Mouse (Mus musculus): Measurements from ENCODE around the gene Vdac1. TPM values are rescaled to one million over a fixed set of nuclear protein-coding genes. Genes with fewer than 3 reads are reported as not detected.
A peak's percentile ranks its signal among the peaks of the same experiment; 100 is the strongest.

The Vdac1 gene
- polyA plus RNA-seq, 1 experiment, result 296 TPM

DNA sequence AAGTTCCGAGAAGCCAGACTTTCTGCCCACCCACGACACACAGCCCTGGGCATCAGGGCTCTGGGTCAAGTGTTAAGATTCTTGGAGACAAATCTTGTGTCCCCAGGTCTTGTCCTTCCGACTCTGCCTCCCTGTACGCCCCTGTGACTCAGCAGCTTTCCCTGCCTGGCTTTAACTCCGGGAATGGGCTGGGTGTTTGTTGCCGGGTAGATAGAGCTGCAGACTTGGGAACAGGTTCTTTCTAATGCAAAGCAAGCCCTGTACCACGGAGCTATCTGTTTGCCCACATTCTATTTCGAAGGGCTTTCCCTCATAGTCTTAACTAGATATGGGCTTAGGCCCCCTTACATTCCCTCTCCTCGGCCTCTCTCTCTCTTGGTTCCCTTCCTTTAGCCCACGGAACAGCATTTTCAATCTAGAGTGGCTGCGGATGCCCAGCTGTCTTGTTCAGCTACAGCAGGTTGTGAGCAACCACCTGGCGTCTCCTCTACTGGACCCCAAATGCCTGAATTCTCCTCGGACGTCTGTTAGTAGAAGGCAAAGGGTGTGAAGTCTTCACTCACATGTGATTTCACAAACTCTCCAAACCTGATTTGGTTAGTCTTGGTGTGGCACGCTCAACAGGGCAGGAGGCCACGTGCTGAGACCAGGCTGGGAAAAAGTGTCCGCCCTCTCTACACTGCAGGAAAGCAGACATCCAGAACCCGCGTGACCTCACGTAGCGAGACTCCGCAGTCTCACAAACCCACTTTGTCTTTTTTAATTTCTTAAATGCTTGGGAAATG, 782 bp upstream of the Vdac1 start:
- TF ChIP-seq MAX (IDR thresholded peaks at IDR 0.05) (peak; percentile 94), MYOD1 (IDR thresholded peaks at IDR 0.05; ENCODE audit: control insufficient read depth, insufficient read length, low read depth) (no peak), USF1 (IDR thresholded peaks at IDR 0.05; ENCODE audit: low read depth) (peak; percentile 77)
- H3ac ChIP-seq (ENCODE audit: control insufficient read depth, insufficient read length, low read depth), result peak overlapping the region; percentile 87
- H3K79me2 ChIP-seq (ENCODE audit: control insufficient read depth, insufficient read depth), result peaks cover 41% of the 10 kb centered on the region
- H3K36me3 ChIP-seq (ENCODE audit: control insufficient read depth, insufficient read depth), result peaks cover 15% of the 10 kb centered on the region
- H3K4me3 ChIP-seq (ENCODE audit: insufficient read depth, poor library complexity, severe bottlenecking), result peak overlapping the region; percentile 95
- H3K27me3 ChIP-seq (ENCODE audit: control insufficient read depth, insufficient read depth, insufficient read length), result no peaks in the 10 kb centered on the region
- peaks cover 39% of the 10 kb centered on the region for H3K79me3 ChIP-seq (ENCODE audit: low read depth)

DNA sequence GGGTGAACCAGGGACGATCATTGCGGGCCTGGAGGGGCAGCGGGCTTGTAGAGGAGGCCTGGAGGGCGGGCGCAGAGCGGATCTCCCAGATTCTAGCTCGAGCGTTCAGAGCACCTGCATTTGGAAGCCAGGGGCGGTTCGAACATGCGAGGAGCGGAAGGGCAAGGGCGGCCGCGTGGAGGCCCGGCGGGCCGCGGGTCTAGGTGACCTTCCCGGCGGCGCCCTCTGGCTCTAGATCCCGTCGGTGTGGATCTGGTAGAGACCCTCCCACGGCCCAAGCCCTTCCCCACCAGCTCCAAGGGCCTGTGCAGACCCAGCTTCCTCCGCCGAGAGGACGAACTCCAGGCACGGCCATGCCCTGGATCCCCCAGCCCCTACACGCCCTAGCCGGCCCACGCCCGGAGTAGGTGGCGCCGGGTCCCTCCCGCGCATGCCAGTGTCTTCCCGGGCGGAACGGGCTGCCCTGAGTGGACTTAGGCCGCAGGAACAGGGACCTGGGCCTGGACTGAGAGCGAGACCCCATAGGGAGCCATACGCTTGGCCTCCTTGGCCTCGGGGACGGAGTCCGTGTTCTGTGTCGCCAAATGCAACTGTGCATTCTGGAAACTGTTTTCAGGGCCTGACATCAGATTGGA, 744 bp downstream of the Vdac1 start:
- Histone ChIP-seq H3K79me2 (ENCODE audit: control insufficient read depth, insufficient read depth) (peaks cover 56% of the 10 kb centered on the region), H3K79me3 (ENCODE audit: low read depth) (peaks cover 54% of the 10 kb centered on the region), H3ac (ENCODE audit: control insufficient read depth, insufficient read length, low read depth) (peak overlapping the region; percentile 98), H3K4me3 (ENCODE audit: insufficient read depth, poor library complexity, severe bottlenecking) (peak overlapping the region; percentile 95), H3K36me3 (ENCODE audit: control insufficient read depth, insufficient read depth) (peaks cover 17% of the 10 kb centered on the region), H3K27me3 (ENCODE audit: control insufficient read depth, insufficient read depth, insufficient read length) (no peaks in the 10 kb centered on the region)
- TF ChIP-seq USF1 (IDR thresholded peaks at IDR 0.05; ENCODE audit: low read depth) (no peak), FOSL1 (IDR thresholded peaks at IDR 0.05; ENCODE audit: insufficient read depth, low read length, poor library complexity, severe bottlenecking) (no peak), MAX (IDR thresholded peaks at IDR 0.05) (no peak), MYOD1 (IDR thresholded peaks at IDR 0.05; ENCODE audit: control insufficient read depth, insufficient read length, low read depth) (no peak), MYOG (IDR thresholded peaks at IDR 0.05; ENCODE audit: control insufficient read depth, extremely low read depth, insufficient read length) (no peak), CEBPB (IDR thresholded peaks at IDR 0.05; ENCODE audit: low read depth) (no peak), CTCF (IDR thresholded peaks at IDR 0.05; ENCODE audit: control insufficient read depth, insufficient read depth, insufficient read length) (no peak)

- peaks cover 24% of the 10 kb centered on the region for H3K36me3 ChIP-seq (ENCODE audit: control insufficient read depth, insufficient read depth)
- TF ChIP-seq CTCF (IDR thresholded peaks at IDR 0.05; ENCODE audit: control insufficient read depth, insufficient read depth, insufficient read length) (no peak), FOSL1 (IDR thresholded peaks at IDR 0.05; ENCODE audit: insufficient read depth, low read length, poor library complexity, severe bottlenecking) (no peak), MAX (IDR thresholded peaks at IDR 0.05) (no peak), MYOG (IDR thresholded peaks at IDR 0.05; ENCODE audit: control insufficient read depth, extremely low read depth, insufficient read length) (no peak), MYOD1 (IDR thresholded peaks at IDR 0.05; ENCODE audit: control insufficient read depth, insufficient read length, low read depth) (no peak), CEBPB (IDR thresholded peaks at IDR 0.05; ENCODE audit: low read depth) (no peak), USF1 (IDR thresholded peaks at IDR 0.05; ENCODE audit: low read depth) (no peak)
- no peak overlapping the region for H3K4me3 ChIP-seq (ENCODE audit: insufficient read depth, poor library complexity, severe bottlenecking)
- H3K27me3 ChIP-seq (ENCODE audit: control insufficient read depth, insufficient read depth, insufficient read length), result no peaks in the 10 kb centered on the region
- peaks cover 86% of the 10 kb centered on the region for H3K79me2 ChIP-seq (ENCODE audit: control insufficient read depth, insufficient read depth)
- H3K79me3 ChIP-seq (ENCODE audit: low read depth), result peaks cover 83% of the 10 kb centered on the region
- H3ac ChIP-seq (ENCODE audit: control insufficient read depth, insufficient read length, low read depth), result no peak overlapping the region
Observed at GRCm38 (mm10) chr11:52364376-52364775, 3.7 kb downstream of the Vdac1 start.

DNA sequence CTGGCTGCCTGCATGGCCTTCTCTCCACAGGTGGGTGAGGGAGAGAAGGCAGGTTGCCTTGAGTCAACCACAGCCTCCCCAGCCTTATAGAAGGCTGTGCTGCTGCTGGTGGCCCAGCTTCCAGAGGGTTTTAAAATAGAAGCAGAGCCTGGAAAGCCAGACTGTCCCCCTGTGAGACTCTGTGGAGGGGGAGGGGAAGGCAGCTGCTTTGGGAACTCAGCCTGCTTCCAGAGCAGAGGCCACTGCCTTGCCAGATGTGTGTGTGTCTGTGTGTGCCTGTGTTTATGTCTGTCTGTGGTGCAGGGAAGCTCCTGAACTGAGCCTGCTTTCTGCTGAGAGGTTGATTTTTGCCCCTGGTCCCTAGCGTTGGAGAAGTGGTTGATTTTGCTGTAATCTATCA, 4.5 kb downstream of the Vdac1 start:
- Histone ChIP-seq H3K27me3 (ENCODE audit: control insufficient read depth, insufficient read depth, insufficient read length) (no peaks in the 10 kb centered on the region), H3K79me2 (ENCODE audit: control insufficient read depth, insufficient read depth) (peaks cover 94% of the 10 kb centered on the region), H3ac (ENCODE audit: control insufficient read depth, insufficient read length, low read depth) (no peak overlapping the region), H3K79me3 (ENCODE audit: low read depth) (peaks cover 91% of the 10 kb centered on the region), H3K4me3 (ENCODE audit: insufficient read depth, poor library complexity, severe bottlenecking) (no peak overlapping the region), H3K36me3 (ENCODE audit: control insufficient read depth, insufficient read depth) (peaks cover 24% of the 10 kb centered on the region)
- TF ChIP-seq MAX (IDR thresholded peaks at IDR 0.05) (no peak), FOSL1 (IDR thresholded peaks at IDR 0.05; ENCODE audit: insufficient read depth, low read length, poor library complexity, severe bottlenecking) (no peak), USF1 (IDR thresholded peaks at IDR 0.05; ENCODE audit: low read depth) (no peak), MYOD1 (IDR thresholded peaks at IDR 0.05; ENCODE audit: control insufficient read depth, insufficient read length, low read depth) (no peak), CTCF (IDR thresholded peaks at IDR 0.05; ENCODE audit: control insufficient read depth, insufficient read depth, insufficient read length) (no peak), CEBPB (IDR thresholded peaks at IDR 0.05; ENCODE audit: low read depth) (no peak), MYOG (IDR thresholded peaks at IDR 0.05; ENCODE audit: control insufficient read depth, extremely low read depth, insufficient read length) (no peak)

DNA sequence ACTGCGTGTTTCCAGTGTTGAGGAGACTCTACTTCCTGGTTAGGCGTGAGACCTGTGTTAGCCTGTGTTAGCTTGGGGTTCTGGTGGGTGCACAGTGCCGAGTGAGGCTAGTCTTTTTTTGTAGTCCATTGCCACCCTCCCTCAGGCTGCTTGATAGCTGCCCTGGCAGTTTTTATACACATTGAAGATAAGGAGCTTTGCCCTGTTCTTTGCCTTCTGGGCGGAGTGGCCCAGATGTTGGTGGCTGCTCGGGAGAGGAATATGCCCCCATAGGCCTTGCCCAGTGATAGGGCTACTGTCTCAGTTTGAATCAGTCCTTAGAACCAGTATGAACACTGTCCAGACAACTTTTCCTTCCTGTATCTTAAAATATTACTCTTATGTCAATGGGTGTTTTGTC, 5.7 kb downstream of the Vdac1 start:
- no peak overlapping the region for H3K4me3 ChIP-seq (ENCODE audit: insufficient read depth, poor library complexity, severe bottlenecking)
- TF ChIP-seq CEBPB (IDR thresholded peaks at IDR 0.05; ENCODE audit: low read depth), result no peak
- no peak for TF ChIP-seq MYOG (IDR thresholded peaks at IDR 0.05; ENCODE audit: control insufficient read depth, extremely low read depth, insufficient read length)
- TF ChIP-seq MYOD1 (IDR thresholded peaks at IDR 0.05; ENCODE audit: control insufficient read depth, insufficient read length, low read depth), result no peak
- TF ChIP-seq MAX (IDR thresholded peaks at IDR 0.05), result no peak
- no peak for TF ChIP-seq USF1 (IDR thresholded peaks at IDR 0.05; ENCODE audit: low read depth)
- TF ChIP-seq CTCF (IDR thresholded peaks at IDR 0.05; ENCODE audit: control insufficient read depth, insufficient read depth, insufficient read length), result no peak
- no peak for TF ChIP-seq FOSL1 (IDR thresholded peaks at IDR 0.05; ENCODE audit: insufficient read depth, low read length, poor library complexity, severe bottlenecking)
- H3K79me2 ChIP-seq (ENCODE audit: control insufficient read depth, insufficient read depth), result peaks cover 100% of the 10 kb centered on the region
- H3K36me3 ChIP-seq (ENCODE audit: control insufficient read depth, insufficient read depth), result peaks cover 27% of the 10 kb centered on the region
- no peak overlapping the region for H3ac ChIP-seq (ENCODE audit: control insufficient read depth, insufficient read length, low read depth)
- H3K79me3 ChIP-seq (ENCODE audit: low read depth), result peaks cover 99% of the 10 kb centered on the region
- no peaks in the 10 kb centered on the region for H3K27me3 ChIP-seq (ENCODE audit: control insufficient read depth, insufficient read depth, insufficient read length)
